Mouse (Mus musculus) liver, postnatal 0 days (tissue): ENCODE data around the gene Ffar1. TPM values are rescaled to one million over a fixed set of nuclear protein-coding genes. Genes with fewer than 3 reads are reported as not detected.

Experiments
- ATAC-seq: fragments of 200-750 bp; cut with Nextera tagmentation; 2 replicates; pipeline ENCODE4 v1.8.0; 2017; ENCODE audit warnings: mild to moderate bottlenecking, moderate library complexity
- DNase-seq: peaks from one replicate; pipeline ENCODE4 v3.0.0-alpha.2; 2016
- H3K27ac ChIP-seq: fragments of 300-500 bp; sonication (generic); 2 replicates; pipeline ENCODE4 v1.5.1; 2014; ENCODE audit warnings: antibody characterized with exemption, moderate library complexity, mild to moderate bottlenecking, low read depth
- H3K27me3 ChIP-seq: fragments of 300-500 bp; sonication (generic); 2 replicates; pipeline ENCODE4 v1.6.1; 2014; ENCODE audit warnings: low read length, control low read depth, mixed read lengths; ENCODE audit not compliant: insufficient read depth
- H3K36me3 ChIP-seq: fragments of 300-500 bp; sonication (generic); replicated peaks from 2 replicates; pipeline ENCODE4 v1.6.1; 2014; ENCODE audit warnings: mild to moderate bottlenecking, control low read depth, low read length, moderate library complexity, mixed read lengths; ENCODE audit not compliant: insufficient read depth
- H3K4me1 ChIP-seq: fragments of 300-500 bp; sonication (generic); 2 replicates; pipeline ENCODE4 v1.6.1; 2014; ENCODE audit warnings: antibody characterized with exemption, mild to moderate bottlenecking, control low read depth; ENCODE audit not compliant: insufficient read depth
- H3K4me2 ChIP-seq: fragments of 300-500 bp; sonication (generic); 2 replicates; pipeline ENCODE4 v1.6.1; 2014; ENCODE audit warnings: low read depth, mild to moderate bottlenecking, low read length, moderate library complexity, mixed read lengths
- H3K4me3 ChIP-seq: fragments of 300-500 bp; sonication (generic); 2 replicates; pipeline ENCODE4 v1.5.1; 2014; ENCODE audit warnings: low read depth, low read length
- H3K9ac ChIP-seq: fragments of 300-500 bp; sonication (generic); replicated peaks from 2 replicates; pipeline ENCODE4 v1.6.1; 2014; ENCODE audit warnings: mild to moderate bottlenecking, moderate library complexity
- H3K9me3 ChIP-seq: fragments of 300-500 bp; sonication (generic); 2 replicates; pipeline ENCODE4 v1.6.1; 2016; ENCODE audit warnings: mild to moderate bottlenecking, control low read depth, low read length, mixed read lengths
- CTCF ChIP-seq: sonication (generic); IDR thresholded peaks from 2 replicates; pipeline ENCODE4 v1.5.1; 2016; ENCODE audit warnings: antibody characterized with exemption, low read depth
- EP300 ChIP-seq: IDR thresholded peaks from 2 replicates; pipeline ENCODE4 v1.6.1; 2016; ENCODE audit warnings: antibody characterized with exemption, low read depth, mild to moderate bottlenecking
- WGBS: fragments of 180-500 bp; shearing (Covaris S2); extraction: QIAGEN DNeasy Blood & Tissue Kit; methylation state at CpG from one replicate; pipeline ENCODE4 v1.1.7; 2014; ENCODE audit not compliant: insufficient replicate concordance; 5-methylcytosine and 5-hydroxymethylcytosine counted together
- polyA plus RNA-seq: library from polyadenylated mRNA; unstranded; fragments of >200 nt; fragmentation: Nextera tagmentation; extraction: Ambion mirVana; gene quantifications from 2 replicates; pipeline ENCODE4 v1.2.1, GENCODE M21; 2015

The Ffar1 gene
- polyA plus RNA-seq, 1 experiment from 2014 or later, result 0.06 TPM

DNA sequence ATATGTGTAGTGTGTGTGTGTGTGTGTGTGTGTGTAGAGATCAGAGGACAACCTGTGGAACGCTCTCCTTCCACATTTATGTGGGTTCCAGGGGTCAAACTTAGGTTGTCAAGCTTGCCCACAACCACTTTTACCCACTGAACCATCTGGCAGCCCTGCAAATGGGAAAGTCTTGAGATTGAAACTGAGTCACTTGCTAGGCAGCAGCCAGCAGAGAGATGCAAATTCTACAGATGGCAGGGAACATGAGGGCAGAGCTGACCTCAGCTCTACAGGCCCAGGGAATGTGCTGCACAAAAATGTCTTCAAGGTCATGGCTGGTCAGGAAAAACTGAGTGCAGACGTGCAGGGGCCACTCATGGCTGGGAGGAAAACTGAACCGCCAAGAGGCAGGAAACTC, 20.0 kb upstream of the Ffar1 start:
- Histone ChIP-seq H3K36me3 (no peaks in the 10 kb centered on the region), H3K27ac (no peak overlapping the region), H3K27me3 (no peaks in the 10 kb centered on the region), H3K9ac (no peak overlapping the region), H3K9me3 (no peaks in the 10 kb centered on the region), H3K4me3 (no peak overlapping the region), H3K4me2 (no peak overlapping the region), H3K4me1 (no peaks in the 10 kb centered on the region)
- TF ChIP-seq CTCF (no peak), EP300 (no peak)
- ATAC-seq, result no peak
- no peak for DNase-seq
- WGBS, result 64% methylated on average over 3 of the region's 3 CpGs

GRCm38 (mm10) chr7:30880176-30880575, 18.8 kb upstream of the Ffar1 start, which contains the start of gene Cd22:
TSS of gene Cd22 (minus strand) at chr7:30880342.
- no peak for ATAC-seq
- DNase-seq, result no peak
- Histone ChIP-seq H3K4me2 (peak within 1 kb of the TSS; percentile 41; the same call in 1 of the 2 replicates), H3K27me3 (no peaks in the 10 kb centered on the region), H3K9ac (no peak within 1 kb of the TSS), H3K36me3 (no peaks in the 10 kb centered on the region), H3K27ac (0 out of 2 replicates have a peak within 1 kb of the TSS, but pooled peaks have one; percentile 22), H3K4me1 (no peaks in the 10 kb centered on the region), H3K4me3 (peak within 1 kb of the TSS; percentile 14; the same call in 1 of the 2 replicates), H3K9me3 (no peaks in the 10 kb centered on the region)
- TF ChIP-seq EP300 (no peak), CTCF (no peak)
- 28% methylated on average over 7 of the region's 7 CpGs for WGBS

GRCm38 (mm10) chr7:30878950-30879349, 17.6 kb upstream of the Ffar1 start:
- no peak for ATAC-seq
- TF ChIP-seq EP300 (no peak), CTCF (no peak)
- Histone ChIP-seq H3K9me3 (no peaks in the 10 kb centered on the region), H3K4me3 (peak overlapping the region; percentile 14; the same call in 1 of the 2 replicates), H3K27ac (0 out of 2 replicates have a peak overlapping the region, but pooled peaks have one; percentile 22), H3K9ac (no peak overlapping the region), H3K4me2 (peak overlapping the region; percentile 41; the same call in 1 of the 2 replicates), H3K27me3 (no peaks in the 10 kb centered on the region), H3K4me1 (no peaks in the 10 kb centered on the region), H3K36me3 (no peaks in the 10 kb centered on the region)
- DNase-seq, result no peak
- WGBS, result 60% methylated on average over 6 of the region's 6 CpGs

- peak; percentile 66; the same call in 1 of the 2 replicates for ATAC-seq
- Histone ChIP-seq H3K4me2 (peak overlapping the region; percentile 54), H3K36me3 (no peaks in the 10 kb centered on the region), H3K27ac (no peak overlapping the region), H3K9me3 (no peaks in the 10 kb centered on the region), H3K4me3 (no peak overlapping the region), H3K27me3 (no peaks in the 10 kb centered on the region), H3K4me1 (no peaks in the 10 kb centered on the region), H3K9ac (no peak overlapping the region)
- DNase-seq, result peak; percentile 85
- TF ChIP-seq EP300 (no peak), CTCF (peak; percentile 86)
- WGBS, result 19% methylated on average over 15 of the region's 15 CpGs
Observed at GRCm38 (mm10) chr7:30873083-30873482, 11.7 kb upstream of the Ffar1 start.

- TF ChIP-seq EP300 (no peak), CTCF (no peak)
- Histone ChIP-seq H3K36me3 (no peaks in the 10 kb centered on the region), H3K9me3 (no peaks in the 10 kb centered on the region), H3K4me3 (no peak overlapping the region), H3K27ac (peak overlapping the region; percentile 57; the same call in 1 of the 2 replicates), H3K4me1 (0 out of 2 replicates have a peak, but pooled peaks cover 3% of the 10 kb centered on the region), H3K27me3 (no peaks in the 10 kb centered on the region), H3K4me2 (no peak overlapping the region), H3K9ac (no peak overlapping the region)
- ATAC-seq (no peak), DNase-seq (no peak)
- 48% methylated on average over 8 of the region's 8 CpGs for WGBS
Observed at GRCm38 (mm10) chr7:30863386-30863785, 2.0 kb upstream of the Ffar1 start.

- Histone ChIP-seq H3K36me3 (no peaks in the 10 kb centered on the region), H3K4me3 (no peak overlapping the region), H3K4me1 (0 out of 2 replicates have a peak, but pooled peaks cover 3% of the 10 kb centered on the region), H3K9ac (no peak overlapping the region), H3K9me3 (no peaks in the 10 kb centered on the region), H3K27ac (no peak overlapping the region), H3K27me3 (no peaks in the 10 kb centered on the region), H3K4me2 (peak overlapping the region; percentile 51)
- ATAC-seq, result peak; percentile 73
- DNase-seq, result peak; percentile 72
- TF ChIP-seq EP300 (no peak), CTCF (peak; percentile 83)
- WGBS, result 7% methylated on average over 13 of the region's 16 CpGs
Observed at GRCm38 (mm10) chr7:30859635-30860402, 1.5 kb downstream of the Ffar1 start.
